Mouse (Mus musculus) brain, embryonic 14.5 days (tissue): ENCODE data around the gene Lcp1.

Experiments used
- CTCF ChIP-seq: fragments of 200-500 bp; IDR thresholded peaks from 2 replicates; pipeline ENCODE4 v1.5.1; 2012; ENCODE audit warnings: inconsistent platforms, mild to moderate bottlenecking, moderate library complexity, borderline replicate concordance; ENCODE audit not compliant: insufficient read depth, insufficient read length; ENCODE audit errors: extremely low read depth
- POLR2A ChIP-seq: fragments of 200-500 bp; IDR thresholded peaks from 2 replicates; pipeline ENCODE4 v1.6.1; 2012; ENCODE audit warnings: mild to moderate bottlenecking, inconsistent platforms, borderline replicate concordance; ENCODE audit not compliant: poor library complexity, insufficient read depth, insufficient read length, severe bottlenecking; ENCODE audit errors: extremely low read depth

DNA sequence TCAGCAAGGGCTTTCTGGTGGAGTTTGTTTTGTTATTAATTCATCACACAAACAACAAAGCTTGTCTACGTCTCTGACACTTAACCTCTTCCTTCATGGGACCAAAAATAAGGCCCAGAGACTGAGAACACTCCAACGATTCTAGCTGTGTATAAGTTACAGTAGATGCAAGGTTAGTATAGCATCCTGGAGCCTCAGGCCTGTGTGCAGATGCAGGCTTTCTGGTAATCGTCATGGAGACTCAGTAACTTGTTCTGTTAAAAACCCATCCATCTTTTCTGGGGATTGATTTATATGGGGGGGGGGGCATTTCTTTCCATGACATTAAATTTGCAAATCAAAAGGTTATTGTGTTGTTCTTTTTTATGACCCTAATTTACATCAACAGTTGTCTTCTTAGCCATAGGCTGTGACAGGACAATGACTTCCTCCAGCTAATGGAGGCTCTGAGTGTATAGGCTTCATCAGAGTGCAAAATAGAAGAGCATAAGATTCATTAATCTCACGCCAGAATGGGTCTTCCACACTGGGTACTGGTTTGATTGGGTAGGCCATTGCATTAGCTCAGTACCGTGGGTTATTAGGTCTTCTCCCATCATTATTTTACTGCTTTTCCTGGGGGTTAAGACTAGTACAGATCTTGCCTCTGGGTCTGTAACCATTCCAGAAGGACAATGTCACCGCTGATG is 74.6 kb downstream of the Lcp1 start:
- TF ChIP-seq CTCF (no peak), POLR2A (no peak)
